ENCODE assay signal across 8 mouse cellular contexts in the genomic region with DNA sequence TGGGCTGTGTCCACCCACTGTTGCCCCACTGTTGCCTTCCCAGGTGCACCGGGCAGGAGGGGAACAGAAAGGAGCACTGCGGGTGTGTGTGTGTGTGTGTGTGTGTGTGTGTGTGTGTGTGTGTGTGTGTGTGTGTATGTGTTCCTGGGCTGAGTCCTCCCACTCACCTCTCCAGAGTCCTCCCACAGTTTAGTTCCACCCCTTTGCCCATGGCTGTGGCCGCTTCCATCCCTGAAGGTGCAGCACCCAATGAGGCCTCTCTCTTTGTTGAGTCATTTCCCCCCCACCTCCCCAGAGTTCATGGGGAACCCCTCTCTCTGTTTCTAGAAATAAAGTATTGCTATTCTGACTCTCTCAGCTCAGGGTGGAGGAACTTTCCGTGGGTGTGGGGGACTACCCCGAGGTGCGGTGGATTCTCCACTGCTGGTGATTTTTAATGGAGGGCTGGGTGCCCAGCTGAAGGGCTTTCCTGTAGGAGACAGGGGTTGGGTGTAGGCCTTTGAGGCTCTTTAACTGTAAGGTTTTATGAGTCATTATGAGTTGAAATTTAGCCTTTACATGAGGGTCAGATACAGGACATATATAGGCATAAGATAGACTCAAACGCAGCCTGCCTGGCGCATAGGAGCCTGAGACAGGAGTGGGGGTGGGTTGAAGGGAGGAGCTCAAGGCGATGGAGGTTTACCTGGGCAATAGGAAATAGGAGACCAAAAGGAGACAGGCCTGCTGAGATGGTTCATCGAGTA. TPM values are rescaled to one million over a fixed set of nuclear protein-coding genes. Genes with fewer than 3 reads are reported as not detected.
A peak's percentile ranks its signal among the peaks of the same experiment; 100 is the strongest.
DNase-seq lines count a peak whose midpoint lies in the region; ATAC-seq lines count a peak whose summit lies in the region.
"Had no signal": no experiment of that assay in that cellular context is flagged by ENCODE, and none has a peak within 500 bp of the region (broad histone marks: within the 10 kb centered on the region; RNA-seq: fewer than 3 reads in every experiment).

No protein-coding gene starts in this region.

- ATAC-seq in hematopoietic stem cell, adult 5-6 weeks (replicated peaks in 1 of 2; ENCODE audit: insufficient read depth in 1 of 2, low FRiP score in 2 of 2, low TSS enrichment in 1 of 2, low read depth in 1 of 2, poor library complexity in 2 of 2, severe bottlenecking in 2 of 2), result peak; percentile 51 to 52; a peak in 3 of 4 replicates
- no peak for ATAC-seq in megakaryocyte-erythroid progenitor cell, adult 5-6 weeks (replicated peaks; ENCODE audit: low FRiP score, low TSS enrichment, poor library complexity, severe bottlenecking)

- DNase-seq in 416B (ENCODE audit: low read depth), result peak; percentile 94
- DNase-seq in B cell, adult 2 months, result peak; percentile 69 to 75
- DNase-seq in spleen, postnatal 36 days (ENCODE audit: low spot score in 2 of 2), result peak; percentile 73 to 78
- DNase-seq in adrenal gland, adult 2 months, result no peak
- DNase-seq in ovary, adult 18-20 months (ENCODE audit: low spot score), result no peak
- DNase-seq: adrenal gland, postnatal 10 days had no signal

RNA-seq across cellular contexts. Expression of a gene that starts 44.4 kb away (rescaled TPM):
- total RNA-seq in hematopoietic stem cell, adult 5-6 weeks (2017), result 65.1 and 82.5 TPM in 2 replicates
- total RNA-seq in adrenal gland, adult 2 months (2021), result 10 to 100 TPM; 12.2 to 16.6 TPM
- polyA plus RNA-seq in adrenal gland, adult 2 months (2012; rRNA removed), result 19.3 and 20.6 TPM in 2 replicates
- total RNA-seq in megakaryocyte-erythroid progenitor cell, adult 5-6 weeks (2014; fragmentation: Nextera tagmentation), result 37.3 and 46.2 TPM in 2 replicates
- 16.3 and 36.1 TPM in 2 replicates for total RNA-seq in megakaryocyte-erythroid progenitor cell, adult 5-6 weeks (2017)

Comparison
In these comparisons a context has a peak if more than half of its experiments do, and no peak if none do; other contexts are left out.
1. DNase-seq: peak in 416B (single experiment), B cell, adult 2 months (2 of 2) and spleen, postnatal 36 days (2 of 2); none in adrenal gland, adult 2 months (single experiment) and ovary, adult 18-20 months (single experiment).